Mouse (Mus musculus) liver, embryonic 11.5 days (tissue): Measurements from ENCODE around the gene Prss33. TPM values are rescaled to one million over a fixed set of nuclear protein-coding genes. Genes with fewer than 3 reads are reported as not detected.

Experiments
- ATAC-seq: fragments of 200-750 bp; cut with Nextera tagmentation; replicated peaks from 2 replicates; pipeline ENCODE4 v1.8.0; 2017; ENCODE audit warnings: moderate number of reproducible peaks, mild to moderate bottlenecking, moderate TSS enrichment, moderate library complexity; ENCODE audit not compliant: low FRiP score
- DNase-seq: peaks from one replicate; pipeline ENCODE4 v3.0.0-alpha.2; 2017; ENCODE audit warnings: low spot score
- H3K27ac ChIP-seq: fragments of 300-500 bp; sonication (generic); 2 replicates; pipeline ENCODE4 v1.5.1; 2014; ENCODE audit warnings: mild to moderate bottlenecking, low read depth, low read length, control low read depth
- H3K27me3 ChIP-seq: fragments of 300-500 bp; sonication (generic); replicated peaks from 2 replicates; pipeline ENCODE4 v1.6.1; 2014; ENCODE audit warnings: low read length, mixed read lengths; ENCODE audit not compliant: control insufficient read depth, insufficient read depth
- H3K36me3 ChIP-seq: fragments of 300-500 bp; sonication (generic); 2 replicates; pipeline ENCODE4 v1.6.1; 2014; ENCODE audit warnings: mild to moderate bottlenecking, low read length, moderate library complexity, mixed read lengths; ENCODE audit not compliant: control insufficient read depth, insufficient read depth
- H3K4me1 ChIP-seq: fragments of 300-500 bp; sonication (generic); replicated peaks from 2 replicates; pipeline ENCODE4 v1.6.1; 2014; ENCODE audit warnings: low read length, mixed read lengths; ENCODE audit not compliant: control insufficient read depth, insufficient read depth
- H3K4me2 ChIP-seq: fragments of 300-500 bp; sonication (generic); 2 replicates; pipeline ENCODE4 v1.6.1; 2014; ENCODE audit warnings: mild to moderate bottlenecking, control low read depth, moderate library complexity
- H3K4me3 ChIP-seq: fragments of 300-500 bp; sonication (generic); 2 replicates; pipeline ENCODE4 v1.5.1; 2014; ENCODE audit warnings: low read depth, low read length, control low read depth
- H3K9ac ChIP-seq: fragments of 300-500 bp; sonication (generic); 2 replicates; pipeline ENCODE4 v1.6.1; 2014; ENCODE audit warnings: low read depth, low read length, control low read depth
- H3K9me3 ChIP-seq: fragments of 300-500 bp; sonication (generic); 2 replicates; pipeline ENCODE4 v1.6.1; 2016; ENCODE audit warnings: low read length, inconsistent platforms, mixed read lengths; ENCODE audit not compliant: control insufficient read depth
- WGBS: fragments of 180-500 bp; shearing (Covaris S2); extraction: QIAGEN DNeasy Blood & Tissue Kit; methylation state at CpG from one replicate; pipeline ENCODE4 v1.1.7; 2014; 5-methylcytosine and 5-hydroxymethylcytosine counted together
- microRNA-seq: library from miRNA; unstranded; fragments of <30 nt; microRNA quantifications from one replicate; pipeline ENCODE4, GENCODE M21; 2017; ENCODE audit warnings: borderline number of aligned reads
- polyA plus RNA-seq: library from polyadenylated mRNA; unstranded; fragments of >200 nt; fragmentation: Nextera tagmentation; extraction: Ambion mirVana; gene quantifications from 2 replicates; pipeline ENCODE4 v1.2.1, GENCODE M21; 2014

The Prss33 gene
- polyA plus RNA-seq, 1 experiment from 2014 or later, result not detected

GRCm38 (mm10) chr17:23785561-23786471, 50.0 kb downstream of the Prss33 start, which contains the start of gene Flywch2:
Gene Flywch2 (minus strand): TSS chr17:23786081.
- H3K27ac ChIP-seq, result no peak within 1 kb of the TSS

GRCm38 (mm10) chr17:23783352-23783751, 52.5 kb downstream of the Prss33 start:
- Histone ChIP-seq H3K9me3 (no peaks in the 10 kb centered on the region), H3K27ac (no peak overlapping the region), H3K9ac (no peak overlapping the region), H3K36me3 (no peaks in the 10 kb centered on the region), H3K4me2 (no peak overlapping the region), H3K27me3 (no peaks in the 10 kb centered on the region), H3K4me3 (no peak overlapping the region), H3K4me1 (no peaks in the 10 kb centered on the region)
- no peak for ATAC-seq
- DNase-seq, result no peak

More at GRCm38 (mm10) chr17:23785561-23786471, 50.0 kb downstream of the Prss33 start, which contains the start of gene Flywch2:
- peak; percentile 61 for ATAC-seq
- WGBS, result 4% methylated on average over 43 of the region's 43 CpGs
- H3K27me3 ChIP-seq, result no peaks in the 10 kb centered on the region
- peak; percentile 69 for DNase-seq
- peaks cover 10% of the 10 kb centered on the region for H3K4me1 ChIP-seq
- no peaks in the 10 kb centered on the region for H3K9me3 ChIP-seq
- no peaks in the 10 kb centered on the region for H3K36me3 ChIP-seq
- peak within 1 kb of the TSS; percentile 70 for H3K9ac ChIP-seq
- peak within 1 kb of the TSS; percentile 60 for H3K4me3 ChIP-seq
- H3K4me2 ChIP-seq, result peak within 1 kb of the TSS; percentile 97

Small RNA genes within 50 kb of the gene (microRNA-seq; reads per million reads assigned to microRNA genes)
- 1.1 reads per million for gene Mir5125

Other genes starting within 250 kb of the Prss33 start
- gene Zfp13, start 236.6 kb downstream of the Prss33 start, polyA plus RNA-seq, result 5.6 and 6.3 TPM in 2 replicates
- gene Zscan10, start 235.2 kb downstream of the Prss33 start, polyA plus RNA-seq, result 0.12 and 0.25 TPM in 2 replicates
- gene Mmp25, start 190.8 kb downstream of the Prss33 start, polyA plus RNA-seq, result 0.27 TPM in 1 of 2 replicates, not detected in the other
- 0.37 TPM in 1 of 2 replicates, not detected in the other for gene Bicdl2, start 175.6 kb downstream of the Prss33 start, polyA plus RNA-seq
- gene Hcfc1r1, start 162.5 kb downstream of the Prss33 start, polyA plus RNA-seq, result 36.5 and 36.6 TPM in 2 replicates
- 48.9 and 50.7 TPM in 2 replicates for gene Thoc6, start 162.2 kb downstream of the Prss33 start, polyA plus RNA-seq
- gene Tnfrsf12a, start 158.6 kb downstream of the Prss33 start, polyA plus RNA-seq, result 7.9 and 9.5 TPM in 2 replicates
- gene Cldn6, start 156.8 kb downstream of the Prss33 start, polyA plus RNA-seq, result 9.9 and 11.4 TPM in 2 replicates
- gene Cldn9, start 152.0 kb downstream of the Prss33 start, polyA plus RNA-seq, result 0.49 and 0.56 TPM in 2 replicates
- gene 1520401A03Rik, start 113.3 kb downstream of the Prss33 start, polyA plus RNA-seq, result 0.11 TPM in 1 of 2 replicates, not detected in the other
- gene Pkmyt1, start 109.7 kb downstream of the Prss33 start, polyA plus RNA-seq, result 51.5 and 60.2 TPM in 2 replicates
- 10.4 and 11.4 TPM in 2 replicates for gene Paqr4, start 95.2 kb downstream of the Prss33 start, polyA plus RNA-seq
- gene Kremen2, start 90.2 kb downstream of the Prss33 start, polyA plus RNA-seq, result 0.60 and 0.73 TPM in 2 replicates
- 39.1 and 42.3 TPM in 2 replicates for gene Flywch1, start 64.5 kb downstream of the Prss33 start, polyA plus RNA-seq
- 9.4 and 10.6 TPM in 2 replicates for gene Flywch2, start 50.0 kb downstream of the Prss33 start, polyA plus RNA-seq
- 355 and 398 TPM in 2 replicates for gene Srrm2, start 45.5 kb downstream of the Prss33 start, polyA plus RNA-seq
- gene Elob, start 6.9 kb downstream of the Prss33 start, polyA plus RNA-seq, result 744 and 795 TPM in 2 replicates
- not detected in 2 replicates for gene Prss32, start 7.8 kb upstream of the Prss33 start, polyA plus RNA-seq
- gene Prss41, start 8.1 kb upstream of the Prss33 start, polyA plus RNA-seq, result 0.84 and 1.2 TPM in 2 replicates
- gene Prss21, start 32.0 kb upstream of the Prss33 start, polyA plus RNA-seq, result not detected in 2 replicates
- gene Dcpp1, start 44.8 kb upstream of the Prss33 start, polyA plus RNA-seq, result not detected in 2 replicates
- not detected in 2 replicates for gene Dcpp2, start 44.8 kb upstream of the Prss33 start, polyA plus RNA-seq
- not detected in 2 replicates for gene Dcpp3, start 81.4 kb upstream of the Prss33 start, polyA plus RNA-seq
- gene Sbp, start 105.6 kb upstream of the Prss33 start, polyA plus RNA-seq, result not detected in 2 replicates
- gene Sbpl, start 119.2 kb upstream of the Prss33 start, polyA plus RNA-seq, result not detected in 2 replicates
- gene Prss30, start 144.5 kb upstream of the Prss33 start, polyA plus RNA-seq, result not detected in 2 replicates
- 0.21 TPM in 1 of 2 replicates, not detected in the other for gene Prss22, start 162.0 kb upstream of the Prss33 start, polyA plus RNA-seq
- not detected in 2 replicates for gene Prss27, start 202.1 kb upstream of the Prss33 start, polyA plus RNA-seq
- gene Kctd5, start 237.4 kb upstream of the Prss33 start, polyA plus RNA-seq, result 43.0 and 46.8 TPM in 2 replicates